Mouse (Mus musculus): ENCODE measurements around the gene Il2rg. TPM values are rescaled to one million over a fixed set of nuclear protein-coding genes. Genes with fewer than 3 reads are reported as not detected.

Gene Il2rg
- 6.8 and 10.3 TPM in 2 replicates for polyA plus RNA-seq (2015; fragmentation: Nextera tagmentation; extraction: Ambion mirVana)

GRCm38 (mm10) chrX:101268025-101268754 lies at the start of gene Il2rg:
TSS of gene Il2rg (minus strand) at chrX:101268255.

GRCm38 (mm10) chrX:101299055-101299454 lies 31.0 kb upstream of the Il2rg start, which contains the start of gene Nlgn3:
TSS of gene Nlgn3 (plus strand) at chrX:101299168.

GRCm38 (mm10) chrX:101273875-101274738 lies 6.1 kb upstream of the Il2rg start, which contains the start of gene Med12:
TSS of gene Med12 (plus strand) at chrX:101274030.

GRCm38 (mm10) chrX:101268755-101269124 lies 685 bp upstream of the Il2rg start, which contains the start of gene Gm20489:
TSS of gene Gm20489 (minus strand) at chrX:101269023.

GRCm38 (mm10) chrX:101263892-101264291 lies 4.2 kb downstream of the Il2rg start, which contains the start of gene Gm614:
TSS of gene Gm614 (minus strand) at chrX:101263992.

GRCm38 (mm10) chrX:101253952-101254729 lies 13.9 kb downstream of the Il2rg start, which contains the start of gene Foxo4:
TSS of gene Foxo4 (plus strand) at chrX:101254528.

GRCm38 (mm10) chrX:101221834-101222795 lies 45.9 kb downstream of the Il2rg start, which contains the start of gene Snx12:
TSS of gene Snx12 (minus strand) at chrX:101222563.

Other genes starting within 250 kb of the Il2rg start
- 0.12 and 0.17 TPM in 2 replicates for gene Tex11, start 208.6 kb downstream of the Il2rg start, polyA plus RNA-seq (2015; fragmentation: Nextera tagmentation; extraction: Ambion mirVana)
- gene Slc7a3, start 182.2 kb downstream of the Il2rg start, polyA plus RNA-seq (2015; fragmentation: Nextera tagmentation; extraction: Ambion mirVana): 0.97 and 5.7 TPM in 2 replicates
- 40.0 and 47.0 TPM in 2 replicates for gene Snx12, start 45.7 kb downstream of the Il2rg start, polyA plus RNA-seq (2015; fragmentation: Nextera tagmentation; extraction: Ambion mirVana)
- 0.84 and 1.4 TPM in 2 replicates for gene Foxo4, start 13.7 kb downstream of the Il2rg start, polyA plus RNA-seq (2015; fragmentation: Nextera tagmentation; extraction: Ambion mirVana)
- not detected in 2 replicates for gene Gm614, start 4.3 kb downstream of the Il2rg start, polyA plus RNA-seq (2015; fragmentation: Nextera tagmentation; extraction: Ambion mirVana)
- not detected in 2 replicates for gene Gm20489, start 768 bp upstream of the Il2rg start, polyA plus RNA-seq (2015; fragmentation: Nextera tagmentation; extraction: Ambion mirVana)
- 13.2 and 18.3 TPM in 2 replicates for gene Med12, start 5.8 kb upstream of the Il2rg start, polyA plus RNA-seq (2015; fragmentation: Nextera tagmentation; extraction: Ambion mirVana)
- 6.4 and 9.3 TPM in 2 replicates for gene Nlgn3, start 30.9 kb upstream of the Il2rg start, polyA plus RNA-seq (2015; fragmentation: Nextera tagmentation; extraction: Ambion mirVana)
- 8.1 and 8.6 TPM in 2 replicates for gene Gjb1, start 108.1 kb upstream of the Il2rg start, polyA plus RNA-seq (2015; fragmentation: Nextera tagmentation; extraction: Ambion mirVana)
- gene Zmym3, start 152.6 kb upstream of the Il2rg start, polyA plus RNA-seq (2015; fragmentation: Nextera tagmentation; extraction: Ambion mirVana): 20.4 and 28.5 TPM in 2 replicates
- gene Nono, start 161.1 kb upstream of the Il2rg start, polyA plus RNA-seq (2015; fragmentation: Nextera tagmentation; extraction: Ambion mirVana): 130 and 162 TPM in 2 replicates
- gene Itgb1bp2, start 180.8 kb upstream of the Il2rg start, polyA plus RNA-seq (2015; fragmentation: Nextera tagmentation; extraction: Ambion mirVana): 0.71 and 2.5 TPM in 2 replicates